Mouse (Mus musculus): ENCODE measurements around the gene Pilrb2.

The Pilrb2 gene

GRCm38 (mm10) chr5:137833500-137833899, 38.1 kb downstream of the Pilrb2 start:
- DNase-seq (ENCODE audit: low read depth, low spot score): no peak

- no peak for DNase-seq (ENCODE audit: low read depth, low spot score)
Measured at GRCm38 (mm10) chr5:137831506-137831905, 40.1 kb downstream of the Pilrb2 start.

- DNase-seq (ENCODE audit: low read depth, low spot score): no peak
Measured at GRCm38 (mm10) chr5:137831106-137831505, 40.5 kb downstream of the Pilrb2 start.

- no peak for DNase-seq (ENCODE audit: low read depth, low spot score)
Measured at GRCm38 (mm10) chr5:137830238-137830637, 41.4 kb downstream of the Pilrb2 start.

- DNase-seq (ENCODE audit: low read depth, low spot score): no peak
Measured at GRCm38 (mm10) chr5:137828694-137829093, 42.9 kb downstream of the Pilrb2 start.

- DNase-seq (ENCODE audit: low read depth, low spot score): no peak
Measured at GRCm38 (mm10) chr5:137826421-137826820, 45.2 kb downstream of the Pilrb2 start.

- DNase-seq (ENCODE audit: low read depth, low spot score): no peak
Measured at GRCm38 (mm10) chr5:137825971-137826370, 45.6 kb downstream of the Pilrb2 start.

GRCm38 (mm10) chr5:137825030-137825429, 46.6 kb downstream of the Pilrb2 start:
- DNase-seq (ENCODE audit: low read depth, low spot score): no peak

- no peak for DNase-seq (ENCODE audit: low read depth, low spot score)
Measured at GRCm38 (mm10) chr5:137823455-137824045, 48.1 kb downstream of the Pilrb2 start.

- DNase-seq (ENCODE audit: low read depth, low spot score): no peak
Measured at GRCm38 (mm10) chr5:137822602-137823001, 49.0 kb downstream of the Pilrb2 start.

GRCm38 (mm10) chr5:137822126-137822525, 49.5 kb downstream of the Pilrb2 start:
- DNase-seq (ENCODE audit: low read depth, low spot score): no peak

- DNase-seq (ENCODE audit: low read depth, low spot score): no peak
Measured at GRCm38 (mm10) chr5:137817466-137818222, 54.0 kb downstream of the Pilrb2 start.
